Mouse (Mus musculus): ENCODE measurements around the gene Th. TPM values are rescaled to one million over a fixed set of nuclear protein-coding genes. Genes with fewer than 3 reads are reported as not detected.
A peak's percentile ranks its signal among the peaks of the same experiment; 100 is the strongest.

The Th gene
- total RNA-seq, 2 experiments from 2014 or later, result 1.1 TPM; not detected in 1

GRCm38 (mm10) chr7:142901774-142902173, 29.2 kb downstream of the Th start:
- DNase-seq (ENCODE audit: low spot score), result no peak

- no peak for DNase-seq (ENCODE audit: low spot score)
Measured at GRCm38 (mm10) chr7:142899872-142900271, 31.1 kb downstream of the Th start.

GRCm38 (mm10) chr7:142897471-142897870, 33.5 kb downstream of the Th start:
- DNase-seq (ENCODE audit: low spot score), result no peak

GRCm38 (mm10) chr7:142895901-142896665, 34.8 kb downstream of the Th start:
- no peak for DNase-seq (ENCODE audit: low spot score)

GRCm38 (mm10) chr7:142895223-142895840, 35.6 kb downstream of the Th start:
- no peak for DNase-seq (ENCODE audit: low spot score)

GRCm38 (mm10) chr7:142894669-142895068, 36.3 kb downstream of the Th start:
- peak; percentile 78 for DNase-seq (ENCODE audit: low spot score)

GRCm38 (mm10) chr7:142893721-142894639, 36.9 kb downstream of the Th start:
- no peak for DNase-seq (ENCODE audit: low spot score)

- DNase-seq (ENCODE audit: low spot score), result no peak
Measured at GRCm38 (mm10) chr7:142893296-142893695, 37.6 kb downstream of the Th start.

GRCm38 (mm10) chr7:142869419-142870163, 61.3 kb downstream of the Th start:
- no peak for DNase-seq (ENCODE audit: low spot score)

- peak; percentile 4 for DNase-seq (ENCODE audit: low spot score)
Measured at GRCm38 (mm10) chr7:142850681-142851080, 80.2 kb downstream of the Th start.

Other genes starting within 250 kb of the Th start
- not detected for gene Ins2, start 187.7 kb downstream of the Th start, total RNA-seq (2021)
- not detected for gene Ascl2, start 38.1 kb upstream of the Th start, total RNA-seq (2021)
- gene Tspan32, start 73.9 kb upstream of the Th start, total RNA-seq (2021), result under 1 TPM in 1 of 2 experiments, not detected in 1; 0.40 TPM
- gene Cd81, start 121.6 kb upstream of the Th start, total RNA-seq (2021), result 100 to 1,000 TPM in 1 of 2 experiments, 10 to 100 TPM in 1; 97.2 to 115 TPM
- gene Tssc4, start 138.1 kb upstream of the Th start, total RNA-seq (2021), result 1 to 10 TPM; 6.7 to 8.0 TPM
- gene Trpm5, start 163.5 kb upstream of the Th start, total RNA-seq (2021), result not detected
- under 1 TPM; 0.50 to 0.57 TPM for gene Kcnq1, start 175.2 kb upstream of the Th start, total RNA-seq (2021)

All from gastrocnemius, adult 18-20 months (tissue).